In the genomic region with DNA sequence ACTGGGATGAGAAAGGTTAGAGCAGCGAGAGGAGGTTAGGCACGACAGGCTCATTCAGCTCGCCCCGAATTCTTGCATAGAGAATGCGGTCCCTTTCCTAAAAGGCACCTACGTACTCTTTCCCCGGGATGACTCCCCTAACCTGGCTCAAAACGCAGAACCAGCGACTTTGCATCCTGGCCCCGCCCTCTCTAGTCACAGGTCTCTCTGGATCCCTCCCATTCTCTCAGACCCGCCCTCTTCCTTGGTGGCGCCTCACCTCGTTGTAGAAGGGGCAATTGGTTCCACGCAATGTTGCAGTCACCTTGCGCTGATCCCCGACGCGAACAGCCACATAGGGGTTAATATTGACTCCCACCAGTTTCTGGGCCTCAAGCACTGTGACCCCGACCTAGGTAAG, we compare ENCODE assay signal across 9 mouse cellular contexts. TPM values are rescaled to one million over a fixed set of nuclear protein-coding genes. Genes with fewer than 3 reads are reported as not detected.
DNase-seq lines count a peak whose midpoint lies in the region; ATAC-seq and TF ChIP-seq lines count a peak whose summit lies in the region.
"Had no signal": no experiment of that assay in that cellular context is flagged by ENCODE, and none has a peak within 500 bp of the region (broad histone marks: within the 10 kb centered on the region; RNA-seq: fewer than 3 reads in every experiment).

No protein-coding gene starts in this region.

- H3K4me1 ChIP-seq in heart, embryonic 11.5 days (ENCODE audit: control insufficient read depth, insufficient read depth, low read length), result no peaks in the 10 kb centered on the region
- peaks cover 0 to 4% of the 10 kb centered on the region in 2 experiments; a peak in 1 of 4 replicates for H3K4me1 ChIP-seq in ES-E14 (ENCODE audit: control insufficient read depth in 2 of 2, insufficient read depth in 2 of 2, low read length in 2 of 2, poor library complexity in 1 of 2)

- H3K4me2 ChIP-seq in heart, embryonic 11.5 days, result peak overlapping the region; percentile 38

- no peak overlapping the region for H3K27ac ChIP-seq in heart, embryonic 11.5 days (ENCODE audit: low read depth, low read length)
- no peak overlapping the region for H3K27ac ChIP-seq in ES-E14 (ENCODE audit: insufficient read depth, low read depth, low read length, poor library complexity, severe bottlenecking)

- no peaks in the 10 kb centered on the region for H3K9me3 ChIP-seq in heart, embryonic 11.5 days (replicated peaks; ENCODE audit: control insufficient read depth, low read length)
- H3K9me3 ChIP-seq in ES-E14 (ENCODE audit: control insufficient read depth, insufficient read depth, low read depth, low read length), result no peaks in the 10 kb centered on the region

- H3K9ac ChIP-seq in heart, embryonic 11.5 days (ENCODE audit: low read depth, low read length), result no peak overlapping the region
- 0 out of 2 replicates have a peak overlapping the region, but pooled peaks have one; percentile 1 for H3K9ac ChIP-seq in ES-E14 (ENCODE audit: insufficient read depth, low read depth, low read length, poor library complexity, severe bottlenecking)

- DNase-seq in heart, postnatal 25 days (ENCODE audit: low spot score), result no peak
- DNase-seq in ES-E14 (ENCODE audit: low read depth, low spot score) (peak; percentile 51), MN1 (ENCODE audit: low spot score) (no peak)
- peak; percentile 67 for DNase-seq in induced T-regulatory cell, adult 2 months (ENCODE audit: low read depth)
- DNase-seq in lung, postnatal 10 days, result peak; percentile 23
- no peak for DNase-seq in gastrocnemius, postnatal 4 days (ENCODE audit: low spot score in 2 of 2)
- no peak for DNase-seq in left cerebral cortex, postnatal 4 days
- DNase-seq: cerebellum, postnatal 36 days had no signal

- no peak overlapping the region for H3K4me3 ChIP-seq in heart, embryonic 11.5 days (ENCODE audit: low read depth, low read length)
- no peak overlapping the region; a peak in 1 of 4 replicates for H3K4me3 ChIP-seq in ES-E14 (ENCODE audit: insufficient read depth in 1 of 2, low read depth in 1 of 2, low read length in 2 of 2, poor library complexity in 1 of 2, severe bottlenecking in 1 of 2)

- peaks cover 24% of the 10 kb centered on the region for H3K27me3 ChIP-seq in heart, embryonic 11.5 days (ENCODE audit: control insufficient read depth, insufficient read depth, low read length)

- intact Hi-C loops in heart, postnatal 25 days (cut with DNase I), result no loop called here
- intact Hi-C loops in left cerebral cortex, postnatal 4 days (cut with DNase I), result no loop called here

- ATAC-seq in heart, embryonic 11.5 days (replicated peaks; ENCODE audit: insufficient number of reproducible peaks, low FRiP score, low TSS enrichment), result no peak

- WGBS in heart, embryonic 11.5 days (ENCODE audit: insufficient replicate concordance), result 8% methylated on average over 19 of the region's 19 CpGs

- H3K36me3 ChIP-seq in heart, embryonic 11.5 days (ENCODE audit: control insufficient read depth, insufficient read depth, low read length), result no peaks in the 10 kb centered on the region
- H3K36me3 ChIP-seq in ES-E14 (ENCODE audit: control insufficient read depth, insufficient read depth, low read length, poor library complexity, severe bottlenecking), result no peaks in the 10 kb centered on the region

- in situ Hi-C loops in ES-E14 (cut with MboI; ENCODE audit: low sequenced_read_pairs in 2 of 2, unreplicated experiment in 2 of 2), result no loop called here

TF ChIP-seq in ES-E14, 5 proteins besides CTCF, POLR2A, EP300 and RAD21:
- no peak for TF ChIP-seq MAFK (IDR thresholded peaks at IDR 0.05; ENCODE audit: insufficient read depth, low read depth, low read length)
- TF ChIP-seq ZNF384 (IDR thresholded peaks at IDR 0.05; ENCODE audit: low read depth, low read length), result no peak
- TF ChIP-seq HCFC1 (IDR thresholded peaks at IDR 0.05; ENCODE audit: borderline replicate concordance, insufficient read depth, low read length), result no peak
- TF ChIP-seq ZC3H11A (IDR thresholded peaks at IDR 0.05; ENCODE audit: borderline replicate concordance, low read depth, low read length), result no peak
- no peak for TF ChIP-seq CHD2 (IDR thresholded peaks at IDR 0.05; ENCODE audit: low read depth, low read length)
TF ChIP-seq in ES-E14: peak in this region for 0.

RNA-seq across cellular contexts. Expression of a gene that starts 4.8 kb away (rescaled TPM):
- not detected in 2 replicates for polyA plus RNA-seq in heart, embryonic 11.5 days (2014; fragmentation: Nextera tagmentation; extraction: Ambion mirVana)
- total RNA-seq in heart, postnatal 25 days (2021), result not detected
- total RNA-seq in ES-E14 (2012; rRNA removed), result 0.22 and 0.26 TPM in 2 replicates
- total RNA-seq in gastrocnemius, postnatal 4 days (2021), result not detected
- not detected for total RNA-seq in left cerebral cortex, postnatal 4 days (2021)

RNA-seq across cellular contexts. Expression of a gene that starts 17.0 kb away (rescaled TPM):
- polyA plus RNA-seq in heart, embryonic 11.5 days (2014; fragmentation: Nextera tagmentation; extraction: Ambion mirVana), result 2.4 and 3.3 TPM in 2 replicates
- 1 to 10 TPM in 1 of 2 experiments, under 1 TPM in 1; 0.75 to 1.4 TPM for total RNA-seq in heart, postnatal 25 days (2021)
- 1.9 and 2.6 TPM in 2 replicates for total RNA-seq in ES-E14 (2012; rRNA removed)
- 1 to 10 TPM in 1 of 2 experiments, under 1 TPM in 1; 0.49 to 1.1 TPM for total RNA-seq in gastrocnemius, postnatal 4 days (2021)
- total RNA-seq in left cerebral cortex, postnatal 4 days (2021), result 1 to 10 TPM; 6.6 to 9.3 TPM

RNA-seq across cellular contexts. Expression of a gene that starts 40.1 kb away (rescaled TPM):
- polyA plus RNA-seq in heart, embryonic 11.5 days (2014; fragmentation: Nextera tagmentation; extraction: Ambion mirVana), result 170 and 184 TPM in 2 replicates
- total RNA-seq in heart, postnatal 25 days (2021), result 10 to 100 TPM; 59.4 to 62.7 TPM
- 134 and 213 TPM in 2 replicates for total RNA-seq in ES-E14 (2012; rRNA removed)
- 10 to 100 TPM; 92.9 to 98.5 TPM for total RNA-seq in gastrocnemius, postnatal 4 days (2021)
- 100 to 1,000 TPM; 271 to 274 TPM for total RNA-seq in left cerebral cortex, postnatal 4 days (2021)

RNA-seq across cellular contexts. Expression of a gene that starts 40.2 kb away (rescaled TPM):
- polyA plus RNA-seq in heart, embryonic 11.5 days (2014; fragmentation: Nextera tagmentation; extraction: Ambion mirVana), result 0.80 and 1.1 TPM in 2 replicates
- total RNA-seq in heart, postnatal 25 days (2021), result under 1 TPM; 0.10 to 0.61 TPM
- 0.98 and 1.5 TPM in 2 replicates for total RNA-seq in ES-E14 (2012; rRNA removed)
- under 1 TPM; 0.23 to 0.59 TPM for total RNA-seq in gastrocnemius, postnatal 4 days (2021)
- total RNA-seq in left cerebral cortex, postnatal 4 days (2021), result 1 to 10 TPM in 1 of 2 experiments, under 1 TPM in 1; 0.86 to 1.4 TPM

Comparison
In these comparisons a context has a peak if more than half of its experiments do, and no peak if none do; other contexts are left out.
1. DNase-seq: peak in ES-E14 (single experiment), induced T-regulatory cell, adult 2 months (single experiment) and lung, postnatal 10 days (single experiment); none in heart, postnatal 25 days (single experiment), gastrocnemius, postnatal 4 days (0 of 2), MN1 (single experiment) and left cerebral cortex, postnatal 4 days (single experiment).